Mouse (Mus musculus) adrenal gland, adult 2 months (tissue): ENCODE data around the gene Ilvbl. TPM values are rescaled to one million over a fixed set of nuclear protein-coding genes. Genes with fewer than 3 reads are reported as not detected.
"Not testable (repeated sequence)": the region's sequence is repeated elsewhere in the genome, so short reads cannot be mapped to it uniquely, and the experiment has no call there.

Source experiments
- DNase-seq: peaks from one replicate; pipeline ENCODE4 v3.0.0; 2021
- long read RNA-seq: library from polyadenylated mRNA; stranded (forward); transcript quantifications from one replicate; pipeline ENCODE4 v2.0.0, GENCODE M21; 2021
- polyA plus RNA-seq: library from polyadenylated mRNA; depleted of rRNA; stranded (reverse); fragments of >200 nt; gene quantifications from 2 replicates; pipeline ENCODE4 v1.2.3, GENCODE M21; 2012; rRNA removed
- total RNA-seq, 2 experiments: library from RNA; stranded (reverse); gene quantifications; 2 replicates each; pipeline ENCODE4 v1.2.3; 2021

Gene Ilvbl
- total RNA-seq (10 to 100 TPM; 39.1 to 70.4 TPM), polyA plus RNA-seq (53.5 and 59.3 TPM in 2 replicates)
- long read RNA-seq, transcript Ilvbl-209 (15 exons, 2,233 nt) = major isoform, 57 of 85 reads
- long read RNA-seq, partial matches to known transcripts = 4 of 85 reads
- long read RNA-seq, other reads (novel, unspliced or antisense) = 18 of 85 reads

DNA sequence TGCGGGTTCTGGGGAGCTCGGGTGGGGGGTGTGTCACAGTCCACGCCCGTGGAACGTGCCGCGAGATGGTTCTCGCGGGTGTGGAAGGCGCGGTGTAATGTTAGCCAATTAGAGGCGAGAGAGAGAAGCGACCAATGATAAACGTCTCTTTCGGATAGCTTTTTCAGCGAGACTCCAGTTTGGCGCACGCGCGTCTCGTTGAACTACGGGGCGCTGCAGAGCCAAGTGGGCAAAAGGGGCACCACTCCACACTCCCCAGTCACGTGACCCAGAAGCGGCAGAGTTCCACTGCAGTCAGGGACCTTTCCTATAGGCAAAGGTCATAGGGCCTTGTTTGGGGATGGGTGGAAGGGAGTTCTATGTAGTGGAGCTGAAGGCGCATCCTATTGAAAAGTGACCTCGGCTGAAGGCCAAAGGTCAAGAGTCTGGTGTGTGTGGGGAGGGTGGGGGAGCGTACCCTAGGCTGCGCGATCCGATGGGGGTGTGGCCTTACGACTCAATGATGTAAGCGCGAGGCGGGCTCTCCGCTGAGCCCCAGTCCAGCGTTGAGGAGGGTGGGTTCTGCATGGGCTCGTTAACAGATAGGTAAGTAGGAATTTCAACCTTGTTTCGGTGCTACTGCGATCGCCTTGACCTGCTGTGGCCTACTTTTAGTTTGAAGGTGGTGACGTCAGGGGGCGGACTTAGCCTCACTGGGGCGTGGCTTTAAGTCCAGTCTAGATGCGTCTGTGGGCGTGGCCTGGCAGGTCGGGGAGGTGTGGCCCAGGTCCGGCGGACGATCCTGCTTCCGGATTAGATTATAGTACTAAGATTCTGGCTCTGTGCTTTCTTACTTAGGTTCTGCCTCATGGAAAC, at the start of gene Ilvbl:
TSS of gene Ilvbl (plus strand) at position 97 of the 855 bp plus-strand sequence.
- DNase-seq = peak; percentile 97

DNA sequence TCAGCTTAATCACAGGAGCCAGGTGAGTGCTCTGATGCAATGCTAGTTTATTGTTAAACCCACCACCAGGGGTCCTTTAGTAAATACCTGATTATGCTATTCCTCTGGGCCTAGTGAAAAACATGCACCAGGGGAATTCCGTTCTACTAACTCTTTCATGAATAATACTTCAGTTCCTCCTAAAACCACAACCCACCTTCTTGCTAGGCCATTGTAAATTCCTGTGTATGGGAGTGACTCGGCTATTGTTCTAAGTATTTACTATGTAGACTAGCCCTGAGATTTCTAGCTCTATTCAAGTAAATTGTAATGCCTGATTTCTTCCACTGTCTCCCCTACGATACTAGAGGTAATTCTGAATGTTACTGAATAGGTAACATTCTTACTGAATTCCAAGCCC, 49.1 kb upstream of the Ilvbl start:
- DNase-seq = not testable (repeated sequence)

DNA sequence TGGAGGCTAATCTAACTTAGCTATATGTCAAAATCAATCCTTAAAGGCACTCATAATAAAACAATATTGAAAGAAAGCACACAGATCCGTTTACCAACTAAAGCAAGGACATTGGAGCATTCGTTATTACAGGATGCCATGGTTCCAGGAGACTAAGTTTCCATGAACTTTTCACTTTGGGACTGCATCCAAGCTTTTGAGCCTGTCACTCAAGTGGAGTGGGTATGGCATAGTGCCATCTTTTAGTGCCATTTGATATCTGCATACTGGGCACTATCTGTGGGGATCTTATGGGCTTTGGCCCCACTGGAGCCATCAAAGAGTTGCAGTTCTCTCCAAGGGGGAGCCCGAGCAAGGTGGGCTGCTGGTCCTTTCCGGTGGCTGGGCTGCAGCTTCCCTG, 48.6 kb upstream of the Ilvbl start:
- peak; percentile 58 for DNase-seq

DNA sequence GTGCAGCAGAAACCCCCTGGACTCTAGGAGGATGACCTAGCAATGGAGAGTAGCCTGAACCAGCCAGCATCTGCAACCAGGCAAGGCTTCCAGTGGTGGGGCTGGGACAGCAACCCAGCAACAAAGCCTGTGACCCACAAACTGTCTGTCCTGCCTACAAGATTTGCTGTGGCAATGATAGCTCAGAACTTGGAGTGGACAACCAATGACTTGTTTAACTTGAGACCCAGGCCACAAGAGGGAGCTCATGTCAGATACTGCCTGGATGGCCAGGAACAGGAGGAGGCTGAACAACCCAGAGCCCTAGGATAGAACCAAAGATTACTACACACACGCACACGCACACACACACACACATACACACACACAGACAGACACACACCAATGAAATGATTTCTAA, 33.2 kb upstream of the Ilvbl start:
- peak; percentile 14 for DNase-seq

DNA sequence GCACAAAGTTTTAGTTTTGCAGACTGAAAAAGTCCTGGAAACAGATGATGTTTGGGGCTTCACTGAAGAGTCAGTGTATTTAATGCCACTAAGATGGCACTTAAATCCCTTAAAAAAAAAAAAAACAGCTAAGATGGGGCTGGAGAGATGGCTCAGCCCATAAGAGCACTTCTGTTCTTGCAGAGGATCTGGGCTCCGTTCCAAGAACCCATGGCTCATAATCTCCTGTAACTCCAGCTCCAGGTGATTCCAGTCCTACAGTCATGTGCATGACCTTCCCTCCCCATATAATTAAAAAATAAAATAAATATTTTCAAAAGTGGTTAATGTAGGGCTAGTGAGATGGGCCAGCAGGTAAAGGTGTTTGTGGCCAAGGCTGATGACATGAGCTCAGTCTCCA, 9.1 kb upstream of the Ilvbl start:
- DNase-seq = no peak

DNA sequence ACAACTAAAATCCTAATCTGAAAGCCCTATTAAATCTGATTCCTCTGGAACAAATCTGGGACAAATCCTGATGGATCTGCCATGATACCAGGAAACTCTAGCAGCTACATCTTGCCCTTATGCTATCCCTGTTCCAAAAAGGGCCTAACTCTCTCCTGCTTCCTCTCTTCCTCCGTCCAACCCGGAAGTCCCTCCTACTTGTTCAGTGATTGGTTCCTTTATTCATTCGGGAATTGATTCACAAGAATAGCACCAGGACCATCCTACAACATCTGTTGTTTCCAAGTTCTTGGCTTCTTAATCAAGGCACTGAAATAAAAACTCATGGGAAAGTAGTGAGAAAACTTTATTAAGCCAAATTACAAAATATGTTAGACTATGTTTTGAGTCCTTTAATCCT, 5.0 kb upstream of the Ilvbl start:
- DNase-seq = no peak

DNA sequence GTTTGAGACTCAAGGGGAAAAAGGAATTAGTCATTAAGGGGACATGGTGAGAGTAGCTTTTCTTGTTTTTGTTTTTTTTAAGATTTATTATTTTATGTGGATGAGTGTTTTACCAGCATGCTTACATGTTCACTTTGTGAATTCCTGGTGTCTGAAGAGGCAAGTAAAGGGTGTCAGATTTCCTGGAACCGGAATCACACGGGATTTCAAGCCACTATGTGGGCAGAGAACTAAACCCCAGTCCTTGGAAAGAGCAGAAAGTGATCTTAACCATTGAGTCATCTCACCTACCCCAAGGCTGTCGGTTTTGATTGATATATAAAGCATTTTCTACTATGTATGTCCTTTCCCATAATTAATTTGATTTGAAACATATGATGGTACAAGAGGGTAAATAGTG, 4.5 kb upstream of the Ilvbl start:
- no peak for DNase-seq

DNA sequence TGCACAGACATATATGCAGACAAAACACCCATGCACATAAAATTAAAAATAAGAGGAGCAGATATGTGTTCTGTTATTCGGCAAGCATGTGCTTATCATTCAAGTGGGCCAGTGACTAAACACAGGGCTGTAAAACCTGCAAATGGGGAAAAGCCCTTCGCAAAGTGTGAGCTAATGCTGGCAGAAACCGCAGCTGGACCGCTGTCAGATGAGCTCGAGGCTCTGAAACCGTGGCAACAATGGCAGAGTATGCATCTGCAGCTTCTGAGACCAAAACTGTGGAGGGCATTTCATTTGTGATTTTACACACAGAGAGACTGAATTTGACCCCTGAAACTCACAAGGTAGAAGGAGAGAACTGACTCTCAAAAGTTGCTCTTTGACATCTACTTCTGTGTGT, 3.7 kb upstream of the Ilvbl start:
- DNase-seq = no peak

DNA sequence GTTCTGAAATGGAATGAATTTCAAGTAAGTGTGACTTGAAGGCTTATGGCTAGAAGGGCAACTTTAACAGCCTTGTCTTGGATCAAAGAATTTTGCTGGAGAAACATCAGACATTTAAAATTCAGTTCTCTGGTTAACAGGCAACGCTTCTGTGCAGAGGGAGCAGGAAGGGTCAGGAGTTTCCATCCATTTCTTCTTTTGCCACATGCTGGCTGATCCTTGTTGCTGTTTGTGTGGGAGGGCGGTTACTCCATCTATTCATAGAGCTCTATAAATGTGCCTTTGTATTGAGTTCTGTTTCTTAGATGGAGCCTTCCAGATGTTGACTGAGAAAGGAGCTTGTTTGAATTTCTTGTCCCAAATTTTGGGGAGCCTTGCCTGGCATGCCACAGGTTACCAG, 3.2 kb upstream of the Ilvbl start:
- DNase-seq = no peak

DNA sequence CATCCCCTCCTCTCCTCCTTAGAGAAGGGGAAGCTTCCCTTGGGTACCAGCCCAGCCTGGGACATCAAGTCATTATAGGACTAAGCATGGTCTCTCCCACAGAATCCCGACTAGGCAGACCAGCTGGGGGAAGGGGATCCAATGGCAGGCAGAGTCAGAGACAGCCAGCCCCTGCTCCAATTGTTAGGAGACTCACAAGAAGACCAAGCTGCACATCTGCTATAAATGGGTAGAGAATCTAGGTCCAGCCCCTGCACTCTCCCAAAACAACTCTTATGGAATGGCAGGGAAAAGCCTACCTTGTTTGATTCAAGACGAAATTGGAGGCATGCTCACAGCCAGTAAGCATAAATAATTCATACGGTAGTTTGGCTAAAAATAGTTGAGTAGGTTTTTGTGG, 920 bp upstream of the Ilvbl start:
- DNase-seq = no peak

DNA sequence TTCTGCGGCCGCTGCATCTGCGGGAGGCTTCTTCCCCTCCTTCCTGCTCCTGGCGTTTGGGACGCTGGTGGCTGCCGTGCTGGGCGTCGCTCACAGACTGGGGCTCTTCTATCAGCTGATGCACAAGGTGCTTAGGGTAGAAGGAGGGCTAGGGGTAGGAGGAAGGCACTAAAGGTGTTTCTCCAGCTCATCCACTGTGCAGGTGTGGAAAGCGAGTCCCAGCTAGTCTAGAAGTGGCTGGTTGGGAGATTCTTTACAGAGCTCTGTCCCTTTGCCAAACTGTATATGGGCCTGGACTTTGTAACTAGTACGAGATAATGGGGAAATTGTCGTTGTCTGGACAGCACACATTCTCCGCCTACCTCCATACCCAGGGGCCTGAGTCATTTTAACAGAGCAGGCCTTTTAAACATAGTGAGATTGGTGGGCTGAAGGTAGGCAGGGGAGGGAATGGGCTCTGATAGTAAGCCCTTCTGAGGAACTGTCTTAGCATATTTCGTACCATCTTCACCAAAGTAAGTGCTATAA, 1.0 kb downstream of the Ilvbl start:
- no peak for DNase-seq

DNA sequence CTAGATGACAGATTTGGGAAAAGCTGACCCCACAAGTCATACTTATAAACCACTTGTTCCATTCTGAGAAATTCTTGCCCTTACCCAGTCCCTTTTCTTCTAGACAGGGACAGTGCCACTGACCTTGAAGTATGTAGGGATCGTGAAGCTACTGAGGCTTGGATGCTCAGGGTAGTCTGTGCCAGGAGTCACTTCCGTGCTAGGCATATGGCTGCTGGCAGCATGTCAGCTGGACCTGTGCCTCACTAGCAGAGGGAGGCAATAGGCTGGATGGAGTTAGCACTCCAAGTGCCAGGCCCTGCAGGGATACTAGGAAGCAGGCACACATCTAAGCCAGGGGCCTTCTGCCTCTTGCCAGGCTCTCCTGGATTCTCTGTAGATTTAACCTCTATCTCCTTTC, 1.5 kb downstream of the Ilvbl start:
- peak; percentile 58 for DNase-seq

DNA sequence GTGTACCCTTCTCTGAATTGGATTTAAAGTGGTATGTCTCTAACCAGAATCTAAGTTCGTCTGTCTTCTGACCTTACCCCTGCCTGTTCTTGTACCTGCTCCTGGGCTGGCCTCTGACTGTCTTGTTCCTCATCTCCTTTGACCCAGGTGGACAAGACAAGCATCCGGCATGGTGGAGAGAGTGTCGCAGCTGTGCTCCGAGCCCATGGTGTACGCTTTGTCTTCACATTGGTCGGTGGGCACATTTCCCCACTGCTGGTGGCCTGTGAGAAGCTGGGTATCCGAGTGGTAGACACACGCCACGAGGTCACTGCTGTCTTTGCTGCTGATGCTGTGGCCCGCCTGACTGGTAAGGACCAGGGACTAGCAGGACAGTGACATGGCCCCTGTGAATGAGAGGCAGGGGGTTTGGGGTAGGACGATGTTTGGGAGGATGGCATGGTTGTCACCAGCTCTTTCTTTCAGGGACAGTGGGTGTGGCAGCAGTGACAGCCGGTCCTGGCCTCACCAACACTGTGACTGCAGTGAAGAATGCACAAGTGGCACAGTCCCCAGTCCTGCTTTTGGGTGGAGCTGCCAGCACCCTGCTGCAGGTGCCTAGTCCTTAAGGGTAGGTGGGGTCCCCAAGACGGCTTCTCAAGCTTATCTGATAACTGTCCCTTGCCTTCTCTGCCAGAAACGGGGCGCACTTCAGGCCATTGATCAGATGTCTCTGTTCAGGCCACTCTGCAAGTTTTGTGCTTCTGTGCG, 2.5 kb downstream of the Ilvbl start:
- DNase-seq = no peak

DNA sequence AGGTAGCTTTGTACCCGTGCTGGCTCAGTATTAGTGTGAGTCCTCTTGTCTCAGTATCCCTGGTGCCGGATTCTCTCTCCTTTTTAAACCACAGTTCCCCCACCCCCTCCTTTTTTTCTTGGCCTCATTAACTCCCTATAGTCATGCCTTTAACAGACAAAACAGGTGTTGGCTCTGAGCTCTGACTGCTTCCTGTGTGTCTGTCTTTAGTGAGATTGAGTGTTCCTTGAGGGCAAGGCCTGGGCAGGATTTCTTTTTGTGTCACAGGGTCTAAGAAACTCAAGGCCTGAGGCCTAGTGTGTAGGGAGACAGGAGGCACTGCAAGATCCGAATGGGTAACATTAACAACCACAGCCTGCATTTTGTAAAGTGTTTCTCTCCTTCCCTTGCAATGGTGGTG, 4.1 kb downstream of the Ilvbl start:
- DNase-seq = no peak

DNA sequence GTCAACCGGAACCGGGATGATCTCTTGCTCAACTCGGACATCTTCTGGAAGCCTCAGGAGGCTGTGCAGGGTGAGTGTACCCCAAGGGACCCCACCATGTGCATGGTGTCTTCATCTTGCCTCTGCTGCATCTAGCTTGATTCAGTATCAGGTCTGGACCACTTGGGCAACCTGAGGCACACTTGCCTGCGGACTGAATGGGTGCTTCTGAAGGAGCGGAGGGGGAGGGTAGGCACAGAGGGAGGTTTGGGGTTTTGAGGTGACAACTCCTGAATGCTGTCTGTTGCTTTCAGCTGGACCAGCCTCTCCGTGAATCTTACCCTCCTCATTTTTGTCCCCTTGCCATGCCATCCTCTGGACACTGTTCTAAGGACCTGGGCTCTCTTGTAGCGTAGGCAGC, 7.0 kb downstream of the Ilvbl start:
- DNase-seq = no peak

DNA sequence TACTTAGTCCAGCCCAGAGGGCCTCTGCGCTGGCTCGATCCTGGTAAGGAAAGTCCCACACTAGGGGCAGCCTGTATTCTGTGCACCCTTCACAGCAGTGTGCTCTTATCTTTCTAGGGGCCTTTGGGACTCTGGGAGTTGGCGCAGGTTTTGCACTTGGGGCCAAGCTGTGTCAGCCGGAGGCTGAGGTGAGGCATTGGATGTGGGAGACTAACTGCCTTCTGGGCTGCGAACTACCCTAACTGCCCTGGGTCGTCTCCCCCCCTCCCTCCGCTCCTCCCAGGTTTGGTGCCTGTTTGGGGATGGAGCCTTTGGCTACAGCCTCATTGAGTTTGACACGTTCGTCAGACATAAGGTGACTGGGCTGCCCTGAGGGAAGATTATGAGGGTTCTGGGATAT, 9.2 kb downstream of the Ilvbl start:
- no peak for DNase-seq

DNA sequence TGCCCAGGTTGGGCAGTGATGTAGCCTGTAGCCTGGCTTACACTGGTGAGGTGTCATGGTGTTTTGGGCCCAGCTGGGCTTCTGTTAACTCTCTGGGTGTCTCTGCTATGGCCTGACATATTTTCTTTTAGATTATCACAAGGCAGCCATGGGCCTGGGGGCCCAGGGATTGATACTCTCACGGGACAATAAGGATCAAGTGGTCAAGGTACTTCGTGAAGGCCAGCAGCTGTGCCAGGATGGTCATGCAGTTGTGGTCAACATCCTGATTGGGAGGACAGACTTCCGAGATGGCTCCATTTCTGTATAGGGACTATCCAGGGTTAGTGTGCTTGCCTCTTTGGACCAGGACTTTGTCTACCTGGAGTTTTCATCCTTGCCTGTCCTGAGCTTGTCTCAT, 9.8 kb downstream of the Ilvbl start:
- DNase-seq = no peak

DNA sequence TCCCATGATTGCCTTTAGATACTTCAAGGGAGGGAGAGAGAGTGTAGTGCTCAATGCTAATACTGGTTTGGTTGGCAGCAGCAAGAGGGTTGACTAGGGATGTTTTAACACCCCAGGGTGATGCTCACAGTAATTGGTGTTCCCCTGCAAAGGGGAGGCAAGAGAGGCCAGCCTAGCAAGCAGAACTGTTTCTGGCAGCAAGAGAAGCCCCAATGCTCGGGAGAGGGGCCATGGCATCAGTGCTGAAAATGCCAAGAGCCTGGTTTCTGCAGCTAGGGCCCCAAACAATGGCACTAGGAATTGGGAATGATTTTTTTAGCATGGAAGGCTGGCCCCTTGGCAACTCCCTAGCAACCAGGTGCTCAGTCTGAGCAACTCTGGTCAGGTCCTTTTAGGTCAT, 10.8 kb downstream of the Ilvbl start:
- DNase-seq = no peak

DNA sequence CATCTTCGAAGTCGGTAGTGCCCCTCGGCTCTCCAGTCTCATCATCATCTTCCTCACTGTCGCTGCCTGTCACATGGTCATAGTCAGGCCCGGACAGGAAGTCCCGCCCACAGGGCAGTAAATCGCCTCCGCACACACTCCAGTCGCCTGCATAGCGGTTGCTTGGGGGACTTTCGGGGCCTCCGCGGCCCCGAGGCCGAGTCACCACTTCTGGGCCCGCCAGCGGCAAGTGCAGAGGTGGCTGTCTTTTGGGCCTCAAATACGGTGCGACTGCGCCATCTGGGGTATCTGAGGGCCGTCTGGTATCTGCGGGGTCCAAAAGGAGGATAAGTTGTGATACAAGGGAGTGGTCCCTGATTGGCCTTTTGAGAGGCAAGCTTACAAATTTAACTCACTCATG, 11.5 kb downstream of the Ilvbl start:
- no peak for DNase-seq

DNA sequence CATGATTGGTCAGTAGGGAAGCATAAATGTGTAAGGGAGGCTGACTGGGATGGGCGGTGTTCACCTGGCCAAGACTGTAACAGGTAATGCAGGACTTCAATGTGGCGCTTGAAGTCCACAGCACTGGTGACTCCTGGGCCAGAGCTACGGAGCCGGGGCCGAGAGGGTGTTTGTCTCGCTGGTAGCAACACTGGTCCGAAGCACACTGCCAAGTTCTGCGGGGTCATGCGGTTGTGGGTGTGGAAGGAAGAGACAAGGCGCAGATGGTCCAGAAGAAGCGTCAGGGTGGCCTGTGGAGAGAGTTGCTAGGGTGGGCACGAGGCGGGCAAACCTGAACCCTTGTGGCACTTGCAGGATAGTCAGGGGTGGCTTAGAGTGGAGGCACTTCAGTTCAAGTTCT, 11.9 kb downstream of the Ilvbl start:
- DNase-seq = no peak

DNA sequence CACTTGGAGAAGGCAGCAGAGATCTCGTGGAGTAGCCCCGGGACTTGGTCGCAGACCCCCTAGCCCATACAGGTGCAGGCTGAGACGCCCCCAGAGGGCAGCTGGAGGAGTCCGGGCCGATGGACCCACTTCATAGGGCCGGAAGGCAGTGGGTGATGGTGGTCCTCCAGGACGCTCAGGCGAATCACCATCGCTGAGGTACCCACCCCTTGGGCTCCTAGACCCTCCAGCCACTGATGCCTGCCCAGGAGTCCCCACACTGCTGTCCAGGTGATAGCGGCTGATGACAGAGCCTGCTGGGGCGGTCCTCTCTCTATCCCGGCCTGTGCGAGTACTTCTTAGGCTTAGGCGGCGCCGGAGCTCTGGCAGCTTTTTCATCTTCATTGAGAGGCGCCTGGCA, 15.1 kb downstream of the Ilvbl start:
- no peak for DNase-seq

DNA sequence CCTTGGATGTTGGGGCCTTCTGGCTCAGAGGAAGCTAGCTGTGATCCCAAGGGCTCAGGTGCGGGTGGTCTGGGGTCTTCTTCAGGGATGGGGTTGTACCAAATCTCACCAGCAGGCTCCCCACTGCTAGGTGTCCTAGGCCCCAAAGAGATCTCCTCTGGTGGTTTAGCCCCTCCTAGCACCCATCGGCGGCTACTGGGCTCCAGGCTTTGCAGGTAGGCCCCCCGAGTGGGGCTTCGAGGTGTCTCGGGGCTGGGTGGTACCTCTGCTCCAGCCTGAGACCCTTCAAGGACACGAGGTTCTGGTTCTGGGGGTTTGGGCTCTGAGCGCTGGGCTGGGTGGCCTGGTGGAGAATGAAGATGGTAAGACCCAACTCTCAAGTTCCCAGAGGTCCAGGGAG, 15.8 kb downstream of the Ilvbl start:
- no peak for DNase-seq

DNA sequence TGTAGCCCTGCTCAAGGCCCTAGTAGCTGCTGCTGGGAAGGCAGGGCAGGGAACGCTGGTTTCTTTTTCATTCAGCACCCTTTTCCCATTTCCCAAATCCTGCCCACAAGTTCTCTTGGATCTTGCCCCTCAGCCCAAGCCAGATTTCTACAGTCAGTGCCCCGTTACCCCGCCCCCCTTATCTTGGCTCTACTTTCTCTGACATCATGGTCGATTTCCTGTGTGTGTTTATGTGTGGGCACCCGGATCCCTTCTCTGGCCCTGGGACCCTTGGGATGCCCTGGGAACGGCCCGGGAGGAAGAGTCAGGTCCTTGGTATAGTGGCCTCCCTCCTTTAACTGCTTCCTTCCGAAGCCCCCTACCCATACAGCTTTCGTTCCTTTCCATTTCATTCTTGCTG, 16.6 kb downstream of the Ilvbl start:
- DNase-seq = peak; percentile 56
